Mouse (Mus musculus) central nervous system, embryonic 11.5 days (tissue): ENCODE data around the gene Fndc10. TPM values are rescaled to one million over a fixed set of nuclear protein-coding genes. Genes with fewer than 3 reads are reported as not detected.

Source experiments
- polyA plus RNA-seq: library from polyadenylated mRNA; depleted of rRNA; stranded (reverse); fragments of >200 nt; gene quantifications from 2 replicates; pipeline ENCODE4 v1.2.3, GENCODE M21; 2012; rRNA removed

Gene Fndc10
- polyA plus RNA-seq: 8.0 and 11.4 TPM in 2 replicates

DNA sequence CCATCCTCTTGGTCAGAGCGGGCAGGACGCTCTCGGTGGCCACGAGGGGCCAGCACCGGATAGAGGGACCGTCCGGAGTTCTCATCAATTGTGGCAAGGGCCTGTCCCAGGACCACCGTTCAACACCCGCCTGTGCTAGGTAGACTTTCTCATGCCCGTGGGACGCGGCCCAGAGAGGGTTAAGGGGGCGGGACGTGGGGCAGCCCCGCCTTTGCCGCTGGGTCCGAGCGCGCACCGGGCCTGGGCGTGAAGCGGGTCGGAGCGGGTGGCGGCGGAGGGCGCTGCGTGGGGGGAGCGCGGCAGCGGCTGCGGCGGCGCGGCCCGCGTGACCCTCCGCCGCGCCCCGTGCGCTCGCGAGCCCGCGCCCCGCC, at the start of gene Fndc10:
TSS of gene Fndc10 (plus strand) at position 232 of the 371 bp plus-strand sequence.

DNA sequence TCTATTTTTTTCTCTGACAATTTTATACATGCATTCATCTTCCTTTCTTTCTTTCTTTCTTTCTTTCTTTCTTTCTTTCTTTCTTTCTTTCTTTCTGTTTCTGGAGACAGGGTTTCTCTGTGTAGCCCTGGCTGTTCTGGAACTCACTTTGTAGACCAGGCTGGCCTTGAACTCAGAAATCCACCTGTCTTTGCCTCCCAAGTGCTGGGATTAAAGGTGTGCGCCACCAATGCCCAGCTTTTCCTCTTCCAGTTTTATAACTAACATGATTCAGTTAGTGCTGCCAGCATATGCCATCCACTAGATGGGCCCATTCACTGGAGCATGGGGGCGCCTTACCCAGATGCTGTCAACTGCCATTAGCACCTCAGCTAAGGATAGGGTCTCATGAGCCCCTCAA, 48.8 kb upstream of the Fndc10 start, which contains the start of gene Gm10563:
TSS of gene Gm10563 (minus strand) at position 101 of the 400 bp plus-strand sequence.

GRCm38 (mm10) chr4:155653086-155653450, 41.1 kb upstream of the Fndc10 start, which contains the start of gene Mmp23:
TSS of gene Mmp23 (minus strand) at chr4:155653384.

GRCm38 (mm10) chr4:155668689-155669597, 25.2 kb upstream of the Fndc10 start, which contains the start of gene Mib2:
TSS of gene Mib2 (minus strand) at chr4:155669198.

DNA sequence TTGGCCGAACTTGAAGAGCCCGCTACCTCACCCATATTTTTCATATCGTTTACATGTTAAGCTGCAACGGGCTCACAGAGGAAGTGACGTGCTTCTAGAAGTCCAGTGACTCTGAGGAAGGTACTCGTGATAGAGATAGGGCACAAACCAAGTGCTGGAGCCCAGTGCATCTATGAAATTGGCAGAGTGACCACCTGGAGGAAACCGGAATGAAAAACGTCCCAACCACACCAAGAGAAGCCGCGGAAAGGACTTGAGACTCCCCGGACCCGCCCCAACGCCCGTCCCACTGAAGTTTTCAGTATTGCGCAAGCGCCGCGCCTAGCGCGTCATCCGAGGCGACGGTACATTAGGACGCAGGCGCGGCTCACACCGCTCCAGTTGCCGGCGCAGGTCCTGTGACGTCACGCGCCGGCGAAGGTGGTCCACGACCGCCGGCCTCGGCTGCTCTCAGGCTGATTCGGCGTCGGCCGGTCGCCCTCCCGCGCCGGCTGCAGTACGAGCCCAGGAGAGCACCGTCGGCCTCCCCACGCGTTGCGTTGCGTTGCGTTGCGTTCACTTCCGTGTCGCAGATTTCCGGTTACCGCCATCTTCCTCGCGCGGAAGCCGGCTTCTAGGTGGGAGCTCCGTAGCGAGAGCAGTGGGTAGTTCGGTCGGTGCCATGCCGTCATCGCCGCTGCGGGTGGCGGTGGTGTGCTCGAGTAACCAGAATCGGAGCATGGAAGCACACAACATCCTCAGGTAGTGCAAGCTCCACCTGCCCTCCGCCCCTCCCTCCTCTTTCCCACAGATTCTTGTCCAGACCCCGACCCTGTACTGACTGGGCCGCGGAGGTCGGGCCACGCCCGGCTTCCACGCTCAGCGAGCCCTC, 10.8 kb downstream of the Fndc10 start, which contains the start of gene Ssu72:
TSS of gene Ssu72 (plus strand) at position 80 of the 871 bp plus-strand sequence.

GRCm38 (mm10) chr4:155734350-155734941, 40.3 kb downstream of the Fndc10 start, which contains the start of gene Tmem240:
TSS of gene Tmem240 (plus strand) at chr4:155734800.

Other genes starting within 250 kb of the Fndc10 start
- gene Tmem52, start 225.2 kb upstream of the Fndc10 start, polyA plus RNA-seq: 0.14 TPM in 1 of 2 replicates, not detected in the other
- gene Gnb1, start 203.0 kb upstream of the Fndc10 start, polyA plus RNA-seq: 415 and 660 TPM in 2 replicates
- gene Nadk, start 132.0 kb upstream of the Fndc10 start, polyA plus RNA-seq: 64.9 and 76.5 TPM in 2 replicates
- gene Slc35e2, start 92.9 kb upstream of the Fndc10 start, polyA plus RNA-seq: 13.2 and 19.4 TPM in 2 replicates
- gene Cdk11b, start 69.5 kb upstream of the Fndc10 start, polyA plus RNA-seq: 71.0 and 114 TPM in 2 replicates
- gene Gm10563, start 48.9 kb upstream of the Fndc10 start, polyA plus RNA-seq: not detected in 2 replicates
- 7.0 and 14.2 TPM in 2 replicates for gene Mmp23, start 41.0 kb upstream of the Fndc10 start, polyA plus RNA-seq
- gene Mib2, start 25.1 kb upstream of the Fndc10 start, polyA plus RNA-seq: 42.1 and 53.8 TPM in 2 replicates
- gene Ssu72, start 10.5 kb downstream of the Fndc10 start, polyA plus RNA-seq: 96.3 and 117 TPM in 2 replicates
- 3.4 and 3.6 TPM in 2 replicates for gene Tmem240, start 40.5 kb downstream of the Fndc10 start, polyA plus RNA-seq
- gene Atad3a, start 66.8 kb downstream of the Fndc10 start, polyA plus RNA-seq: 89.8 and 102 TPM in 2 replicates
- gene Vwa1, start 80.4 kb downstream of the Fndc10 start, polyA plus RNA-seq: 6.9 and 7.5 TPM in 2 replicates
- gene Tmem88b, start 91.5 kb downstream of the Fndc10 start, polyA plus RNA-seq: 0.50 and 0.83 TPM in 2 replicates
- gene Ankrd65, start 96.1 kb downstream of the Fndc10 start, polyA plus RNA-seq: not detected in 2 replicates
- gene Mrpl20, start 108.5 kb downstream of the Fndc10 start, polyA plus RNA-seq: 69.9 and 120 TPM in 2 replicates
- 225 and 230 TPM in 2 replicates for gene Ccnl2, start 118.1 kb downstream of the Fndc10 start, polyA plus RNA-seq
- gene Aurkaip1, start 136.9 kb downstream of the Fndc10 start, polyA plus RNA-seq: 126 and 135 TPM in 2 replicates
- gene Mxra8, start 145.3 kb downstream of the Fndc10 start, polyA plus RNA-seq: 53.6 and 63.9 TPM in 2 replicates
- 61.8 and 67.7 TPM in 2 replicates for gene Dvl1, start 153.1 kb downstream of the Fndc10 start, polyA plus RNA-seq
- 0.34 and 0.48 TPM in 2 replicates for gene Tas1r3, start 169.0 kb downstream of the Fndc10 start, polyA plus RNA-seq
- 8.5 and 16.8 TPM in 2 replicates for gene Cptp, start 175.1 kb downstream of the Fndc10 start, polyA plus RNA-seq
- 60.0 and 67.2 TPM in 2 replicates for gene Ints11, start 175.2 kb downstream of the Fndc10 start, polyA plus RNA-seq
- gene Pusl1, start 197.4 kb downstream of the Fndc10 start, polyA plus RNA-seq: 58.7 and 62.5 TPM in 2 replicates
- gene Acap3, start 197.5 kb downstream of the Fndc10 start, polyA plus RNA-seq: 44.4 and 50.6 TPM in 2 replicates
- 112 and 120 TPM in 2 replicates for gene Ube2j2, start 249.5 kb downstream of the Fndc10 start, polyA plus RNA-seq